Mouse (Mus musculus) layer of hippocampus, adult 9-10 months (tissue): ENCODE measurements around the gene Atn1.

Experiments used
- DNase-seq: peaks from one replicate; pipeline ENCODE4 v3.0.0; 2022; ENCODE audit warnings: low spot score

Gene Atn1

DNA sequence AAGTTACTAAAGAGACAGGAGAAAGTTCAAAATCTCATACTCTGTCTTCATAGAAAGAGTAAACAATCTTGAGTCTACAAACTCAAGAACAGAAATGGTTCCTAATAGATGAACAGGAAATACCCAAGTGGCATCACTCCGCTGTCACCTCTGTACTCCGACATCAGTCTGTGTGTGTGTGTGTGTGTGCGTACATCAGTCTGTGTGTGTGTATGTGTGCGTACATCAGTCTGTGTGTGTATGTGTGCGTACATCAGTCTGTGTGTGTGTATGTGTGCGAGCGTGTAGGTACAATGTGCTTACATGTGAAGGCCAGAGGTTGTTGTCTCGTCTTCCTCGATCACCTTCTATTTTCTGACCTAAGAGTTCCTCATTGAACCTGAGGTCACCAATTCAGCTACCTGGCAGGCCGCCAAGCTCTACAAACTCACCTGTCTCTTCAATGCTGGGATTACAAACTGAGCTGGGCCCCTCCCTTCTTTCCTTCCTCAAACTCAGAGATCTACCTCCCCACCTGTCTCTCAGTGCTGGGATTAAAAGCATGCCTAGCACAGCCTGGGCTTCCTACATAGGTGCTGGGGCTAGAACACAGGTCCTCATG, 47.9 kb downstream of the Atn1 start:
- no peak for DNase-seq

DNA sequence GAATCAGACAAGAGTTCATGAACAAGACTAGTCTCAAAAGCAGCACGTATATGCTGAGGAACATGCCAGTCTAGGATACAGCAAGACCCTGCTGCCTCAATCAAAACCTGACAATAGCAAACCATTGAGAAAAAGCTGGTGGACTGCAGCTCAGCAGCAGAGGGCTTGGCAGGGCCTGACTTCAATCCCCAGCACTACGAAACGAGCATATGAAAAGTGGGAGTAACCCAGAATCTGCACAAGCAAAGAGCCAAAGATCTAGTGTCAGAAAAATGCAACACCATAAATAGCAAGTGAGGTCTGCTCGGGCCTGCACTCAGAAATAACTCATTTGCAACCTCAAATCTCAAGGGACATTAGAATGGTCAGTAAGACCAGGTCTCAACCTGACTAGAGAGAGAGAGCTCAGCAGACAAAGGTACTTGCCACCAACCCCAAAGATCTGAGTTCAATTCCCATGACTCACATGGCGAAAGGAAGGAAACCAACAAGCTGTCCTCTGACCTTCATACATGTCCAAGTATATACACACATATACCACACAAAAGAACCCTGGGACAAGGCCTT, 50.2 kb downstream of the Atn1 start:
- no peak for DNase-seq

DNA sequence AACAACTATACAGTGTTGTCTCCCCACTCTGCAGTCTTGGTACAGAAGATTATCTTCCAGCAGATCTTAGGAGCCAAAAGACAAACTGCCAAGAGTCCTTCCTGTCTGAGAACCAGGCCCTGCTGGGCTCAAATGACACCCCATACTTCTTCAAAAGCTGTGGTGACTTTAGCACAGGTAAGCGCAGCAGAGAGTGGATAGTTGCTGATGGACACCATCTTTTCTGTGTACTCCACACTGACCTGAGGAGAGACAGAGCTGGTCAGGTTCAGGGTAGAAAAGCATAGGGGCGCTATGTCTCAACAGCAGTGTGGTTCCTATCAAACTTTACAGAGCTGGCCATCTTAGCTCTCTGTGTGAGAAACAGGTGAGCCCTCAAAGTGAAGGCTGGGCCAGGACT, 51.9 kb downstream of the Atn1 start:
- DNase-seq = no peak

DNA sequence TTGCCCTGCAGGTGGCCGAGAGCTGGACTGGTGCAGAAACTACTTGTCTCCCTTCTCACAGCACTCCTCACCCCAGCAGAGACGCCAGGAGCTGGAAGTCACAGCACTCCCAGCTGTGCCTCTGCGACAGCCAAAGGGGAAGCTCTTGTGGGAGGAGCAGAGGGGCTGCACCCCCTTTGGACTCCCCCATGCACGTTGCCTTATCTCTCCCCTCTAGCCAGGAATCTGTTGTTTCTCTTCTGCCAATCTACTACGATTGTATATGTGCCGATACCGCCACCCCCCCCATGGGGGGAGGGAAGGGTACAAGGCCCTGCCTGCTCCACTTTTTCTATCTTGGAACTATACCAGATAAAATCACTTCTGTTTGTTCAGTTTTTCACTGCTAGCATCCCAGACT, 52.5 kb downstream of the Atn1 start:
- DNase-seq = no peak

DNA sequence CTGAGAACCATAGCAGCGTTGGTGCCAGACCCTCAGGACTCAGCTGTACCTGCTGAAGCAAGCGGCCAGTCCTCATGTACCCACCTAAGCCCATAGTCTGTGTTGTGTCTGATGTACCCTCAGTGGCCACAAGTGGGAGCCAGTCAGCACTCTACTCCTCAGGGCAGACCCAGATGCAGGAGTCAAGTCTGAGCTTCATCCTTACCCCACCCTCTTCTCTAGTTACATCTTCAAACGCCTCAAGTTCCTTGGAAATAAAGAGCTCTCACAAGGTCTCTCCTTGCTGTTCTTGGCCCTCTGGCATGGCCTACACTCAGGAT, 53.6 kb downstream of the Atn1 start:
- no peak for DNase-seq

DNA sequence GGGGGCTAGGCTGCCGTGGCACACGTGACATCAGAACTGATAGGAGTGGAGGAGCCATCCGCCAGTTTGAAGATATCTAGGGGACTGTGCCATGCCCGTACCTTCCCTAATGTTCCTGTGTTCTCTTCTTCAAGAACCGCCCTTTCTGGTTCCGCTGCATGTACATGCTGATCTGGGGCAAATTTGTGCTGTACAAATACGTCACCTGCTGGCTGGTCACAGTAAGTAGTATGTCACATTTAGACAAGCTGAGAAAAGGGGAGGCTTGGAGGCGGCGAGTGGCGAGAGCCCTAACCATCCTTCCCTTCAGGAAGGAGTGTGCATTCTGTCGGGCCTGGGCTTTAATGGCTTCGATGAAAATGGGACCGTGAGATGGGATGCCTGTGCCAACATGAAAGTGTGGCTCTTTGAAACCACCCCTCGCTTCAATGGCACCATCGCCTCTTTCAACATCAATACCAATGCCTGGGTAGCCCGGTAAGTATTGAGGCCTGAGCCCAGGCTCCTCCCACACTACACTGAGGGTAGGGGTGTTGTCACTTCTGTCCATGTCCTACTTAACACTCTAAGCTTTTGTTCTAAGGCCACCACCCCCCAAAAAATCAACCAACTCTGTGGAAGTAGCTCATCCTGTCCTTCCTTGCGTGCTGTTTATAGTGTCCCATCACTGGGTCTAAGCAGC, 54.1 kb downstream of the Atn1 start:
- DNase-seq = no peak

DNA sequence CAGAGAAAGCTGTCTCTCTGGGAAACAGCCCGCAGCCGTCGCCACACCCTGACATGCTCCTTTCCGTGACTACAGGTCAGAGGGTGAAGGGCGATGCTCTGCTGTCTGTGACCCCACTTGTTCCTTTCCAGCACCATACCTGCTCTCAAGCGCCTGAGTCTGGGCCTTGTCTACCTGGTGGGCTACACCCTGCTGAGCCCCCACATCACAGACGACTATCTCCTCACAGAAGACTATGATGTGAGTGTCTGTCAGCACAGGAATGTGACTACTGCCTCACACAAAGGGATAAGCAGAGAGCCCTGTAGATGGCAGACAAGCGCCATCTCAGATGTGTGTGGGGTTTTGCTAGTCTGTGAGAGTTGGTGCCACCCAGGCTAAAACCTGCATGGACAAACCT, 55.0 kb downstream of the Atn1 start:
- no peak for DNase-seq

DNA sequence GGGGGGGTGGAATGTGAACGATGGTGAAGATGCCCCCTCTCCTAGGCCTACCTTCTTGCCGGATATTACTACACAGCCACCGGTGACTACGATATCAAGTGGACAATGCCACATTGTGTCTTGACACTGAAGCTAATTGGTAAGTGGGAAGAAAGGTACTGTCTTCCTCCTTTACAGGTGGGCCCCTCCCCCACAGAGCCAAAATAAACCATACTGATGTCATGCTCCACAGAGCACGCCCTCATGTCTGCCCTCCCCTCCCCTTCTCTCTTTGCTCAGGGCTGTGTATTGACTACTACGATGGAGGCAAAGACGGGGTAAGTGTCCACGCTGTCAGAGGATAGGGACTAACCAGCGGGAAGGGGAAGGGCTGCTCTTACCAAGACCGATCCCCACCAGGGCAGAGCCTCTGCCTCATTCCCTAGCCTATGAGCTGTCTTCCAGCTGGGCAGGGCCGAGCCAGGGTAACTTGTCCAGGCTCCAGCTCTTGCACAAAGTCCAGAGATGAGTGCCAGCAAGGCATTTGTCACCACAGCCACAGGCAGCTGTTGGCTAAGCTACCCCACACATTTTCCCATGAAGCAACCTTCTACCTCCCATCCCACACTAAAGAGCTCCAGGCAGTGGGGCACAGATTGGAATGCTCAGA, 56.2 kb downstream of the Atn1 start:
- DNase-seq = no peak

DNA sequence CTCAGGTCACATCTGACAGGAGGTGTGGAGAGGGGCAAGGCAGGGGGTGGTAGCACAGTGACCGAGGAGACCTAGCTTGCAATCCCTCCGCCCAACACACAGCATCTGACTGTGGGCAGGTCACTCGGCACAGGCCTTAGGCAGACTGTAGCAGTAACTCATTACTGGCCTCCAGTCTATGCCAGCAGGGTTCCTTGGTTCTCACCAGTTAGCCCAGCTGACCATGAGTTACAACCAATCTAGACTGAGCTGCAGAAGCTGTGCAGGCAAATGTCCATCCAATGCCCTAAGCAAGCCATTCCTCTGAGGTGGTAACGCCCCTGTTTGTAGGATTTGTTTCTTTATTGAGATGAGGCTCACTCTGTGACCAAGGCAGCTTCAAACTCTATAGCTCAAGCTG, 57.0 kb downstream of the Atn1 start:
- no peak for DNase-seq

DNA sequence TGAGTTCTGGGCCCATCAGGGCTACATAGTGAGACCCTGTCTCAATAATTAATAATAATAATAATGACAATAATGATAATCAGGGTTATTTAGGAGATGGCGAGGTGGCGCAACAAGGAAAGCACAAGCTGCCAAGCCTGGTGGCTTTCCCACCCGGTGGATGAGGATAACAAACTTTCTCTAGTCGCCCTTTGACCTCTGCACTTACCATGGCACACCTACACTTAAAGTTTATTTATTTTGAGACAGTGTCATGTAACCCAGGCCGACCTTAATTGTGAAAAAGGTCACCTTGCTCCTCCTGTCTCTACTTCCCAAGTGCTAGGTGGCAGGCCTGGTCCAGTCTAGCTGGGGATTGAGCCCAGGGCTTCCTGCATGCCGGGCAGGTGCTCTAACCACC, 57.6 kb downstream of the Atn1 start:
- no peak for DNase-seq

DNA sequence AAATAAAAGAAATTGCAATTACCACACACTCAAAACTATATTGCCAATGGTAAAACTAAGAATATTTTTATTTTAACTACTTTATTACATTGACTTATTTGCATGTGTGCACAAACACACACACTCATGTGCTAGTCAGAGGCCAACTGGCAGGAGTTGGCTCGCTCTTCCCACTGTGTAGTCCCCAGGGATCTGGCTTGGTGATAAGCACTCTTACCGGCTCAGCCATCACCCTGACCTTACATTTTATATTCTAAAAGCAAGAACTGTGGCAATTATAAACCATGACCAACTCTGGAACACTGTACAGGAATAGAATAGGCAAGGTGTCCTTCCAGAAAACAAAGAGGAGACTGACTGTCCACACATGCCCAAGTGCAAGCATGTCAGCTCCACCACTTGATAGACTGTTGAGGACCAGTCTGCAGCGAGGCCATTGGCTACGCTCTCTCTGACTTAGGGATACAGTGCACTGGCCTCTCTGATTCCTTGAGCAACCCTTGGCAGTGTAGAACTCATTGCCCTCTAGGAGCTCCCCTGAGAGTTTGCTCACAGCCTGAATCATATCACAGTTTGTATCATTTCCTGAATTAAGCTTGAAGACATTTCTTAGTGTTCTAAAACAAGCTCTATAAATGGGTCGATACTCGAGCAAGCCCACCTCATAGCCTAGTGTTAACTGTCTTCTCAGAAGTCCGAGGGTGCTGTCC, 59.7 kb downstream of the Atn1 start:
- no peak for DNase-seq

DNA sequence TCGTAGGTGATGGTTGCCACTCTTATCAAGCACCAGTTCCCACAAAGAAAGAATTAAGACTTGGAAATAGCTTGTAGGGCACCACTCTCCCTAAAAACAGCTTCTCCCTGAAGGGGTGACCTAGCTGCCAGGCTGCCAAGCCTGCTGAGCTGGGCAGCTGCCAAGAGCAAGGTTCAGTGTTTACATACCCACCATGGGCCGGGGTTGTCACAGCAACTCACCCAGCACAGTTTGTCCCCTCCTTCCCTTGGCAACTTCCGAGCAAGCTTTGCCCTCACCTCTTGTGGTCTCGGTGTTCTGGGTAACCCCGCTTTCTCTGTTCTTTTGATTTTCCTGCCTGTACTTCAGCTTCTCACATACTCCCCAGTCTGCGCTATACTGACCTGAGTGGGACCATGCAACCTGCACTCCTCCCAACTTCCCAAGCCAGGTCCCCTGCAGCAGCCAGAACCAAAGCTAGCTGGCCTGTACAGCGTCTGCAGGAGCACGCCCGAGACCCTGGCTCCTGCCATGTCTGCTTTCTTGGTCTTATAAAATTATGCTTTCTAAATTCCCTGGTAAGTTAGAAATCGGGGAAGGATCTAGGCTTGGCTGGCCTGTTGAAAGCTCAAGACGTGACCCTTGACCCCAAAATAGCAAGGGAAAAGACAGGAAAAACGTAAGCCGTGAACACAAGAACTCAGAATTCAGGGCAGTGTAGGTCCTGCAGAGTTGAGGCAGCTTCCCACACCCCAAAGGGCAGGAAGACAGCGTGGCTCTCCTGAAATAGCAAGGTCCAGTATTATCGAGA, 62.0 kb downstream of the Atn1 start:
- DNase-seq = no peak

DNA sequence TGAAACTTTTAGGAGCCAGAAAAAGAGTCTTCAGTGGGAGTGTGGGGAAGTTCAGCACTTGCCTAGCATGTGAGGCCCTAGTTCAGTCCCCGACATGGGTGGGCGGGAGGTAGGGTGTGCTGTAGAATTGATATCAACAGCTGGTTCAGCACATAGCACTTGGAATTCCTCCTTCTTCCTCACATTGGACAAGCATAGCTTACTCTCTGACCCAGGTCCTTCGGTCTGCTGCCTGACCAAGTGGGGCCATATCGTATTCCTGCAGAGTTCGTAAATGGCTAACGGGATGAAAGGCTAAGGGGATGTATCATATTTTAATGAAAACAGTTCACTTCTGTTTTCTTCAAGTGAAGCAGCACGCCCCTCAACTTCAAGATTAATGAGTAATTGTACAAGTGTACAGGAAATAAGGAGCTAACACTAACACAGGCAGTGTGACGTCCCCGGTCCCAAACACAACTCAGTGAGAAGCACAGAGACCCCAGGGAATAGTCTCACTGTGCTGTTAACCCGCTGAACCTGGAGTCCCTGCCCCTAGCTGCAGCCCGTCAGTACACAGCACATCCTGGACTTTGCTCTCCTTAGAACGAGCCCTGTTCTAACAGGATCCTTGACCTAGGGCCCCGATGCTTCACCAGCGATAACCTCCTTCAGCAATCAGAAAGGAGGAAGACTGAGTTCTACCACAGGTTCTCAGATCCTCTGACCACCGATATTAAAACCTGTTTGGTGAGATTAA, 62.9 kb downstream of the Atn1 start:
- no peak for DNase-seq
